Mouse (Mus musculus) midbrain, postnatal 0 days (tissue): ENCODE results near the gene Pphln1. TPM values are rescaled to one million over a fixed set of nuclear protein-coding genes. Genes with fewer than 3 reads are reported as not detected.
A peak's percentile ranks its signal among the peaks of the same experiment; 100 is the strongest.

Source experiments
- ATAC-seq: fragments of 200-750 bp; cut with Nextera tagmentation; 2 replicates; pipeline ENCODE4 v1.8.0; 2017; ENCODE audit warnings: moderate number of reproducible peaks, mild to moderate bottlenecking, moderate TSS enrichment, moderate library complexity; ENCODE audit not compliant: low FRiP score
- DNase-seq: peaks from one replicate; pipeline ENCODE4 v3.0.0-alpha.2; 2015; ENCODE audit warnings: low spot score
- H3K27ac ChIP-seq: fragments of 300-500 bp; sonication (generic); 2 replicates; pipeline ENCODE4 v1.5.1; 2014; ENCODE audit warnings: low read depth, mild to moderate bottlenecking, low read length, mixed read lengths
- H3K27me3 ChIP-seq: fragments of 300-500 bp; sonication (generic); 2 replicates; pipeline ENCODE4 v1.6.1; 2014; ENCODE audit warnings: low read length, control low read depth, mixed read lengths; ENCODE audit not compliant: insufficient read depth
- H3K36me3 ChIP-seq: fragments of 300-500 bp; sonication (generic); 2 replicates; pipeline ENCODE4 v1.6.1; 2014; ENCODE audit warnings: low read length, control low read depth, mixed read lengths; ENCODE audit not compliant: insufficient read depth
- H3K4me1 ChIP-seq: fragments of 300-500 bp; sonication (generic); 2 replicates; pipeline ENCODE4 v1.6.1; 2014; ENCODE audit warnings: mild to moderate bottlenecking, control low read depth, antibody characterized with exemption, low read length, mixed read lengths; ENCODE audit not compliant: insufficient read depth
- H3K4me2 ChIP-seq: fragments of 300-500 bp; sonication (generic); 2 replicates; pipeline ENCODE4 v1.6.1; 2014; ENCODE audit warnings: low read depth, mild to moderate bottlenecking, low read length, mixed read lengths; ENCODE audit not compliant: poor library complexity, severe bottlenecking
- H3K4me3 ChIP-seq: fragments of 300-500 bp; sonication (generic); 2 replicates; pipeline ENCODE4 v1.5.1; 2014; ENCODE audit warnings: low read depth, mild to moderate bottlenecking, low read length, moderate library complexity
- H3K9ac ChIP-seq: fragments of 300-500 bp; sonication (generic); replicated peaks from 2 replicates; pipeline ENCODE4 v1.6.1; 2014; ENCODE audit warnings: mild to moderate bottlenecking, low read length, moderate library complexity, mixed read lengths; ENCODE audit not compliant: poor library complexity, severe bottlenecking
- H3K9me3 ChIP-seq: fragments of 300-500 bp; sonication (generic); 2 replicates; pipeline ENCODE4 v1.6.1; 2016; ENCODE audit warnings: low read length, control low read depth
- CTCF ChIP-seq: IDR thresholded peaks from 2 replicates; pipeline ENCODE4 v1.5.1; 2016; ENCODE audit warnings: antibody characterized with exemption, mild to moderate bottlenecking
- WGBS: fragments of 180-500 bp; shearing (Covaris S2); extraction: QIAGEN DNeasy Blood & Tissue Kit; methylation state at CpG from one replicate; pipeline ENCODE4 v1.1.7; 2014; 5-methylcytosine and 5-hydroxymethylcytosine counted together
- polyA plus RNA-seq: library from polyadenylated mRNA; unstranded; fragments of >200 nt; fragmentation: Nextera tagmentation; extraction: Ambion mirVana; gene quantifications from 2 replicates; pipeline ENCODE4 v1.2.1, GENCODE M21; 2015
- total RNA-seq: library from RNA; depleted of rRNA; stranded (reverse); fragments of >200 nt; gene quantifications from 2 replicates; pipeline ENCODE4 v1.2.3, GENCODE M21; 2014

Gene Pphln1
- total and polyA plus RNA-seq, 2 experiments from 2014 or later: 19.7 to 35.2 TPM

GRCm38 (mm10) chr15:93478676-93479075, 80.5 kb downstream of the Pphln1 start:
- no peak overlapping the region for H3K9ac ChIP-seq
- no peak overlapping the region for H3K4me2 ChIP-seq
- H3K4me1 ChIP-seq: no peaks in the 10 kb centered on the region
- no peak for DNase-seq
- H3K4me3 ChIP-seq: no peak overlapping the region
- no peaks in the 10 kb centered on the region for H3K36me3 ChIP-seq
- WGBS: 71% methylated on average over 3 of the region's 3 CpGs
- H3K9me3 ChIP-seq: no peaks in the 10 kb centered on the region
- H3K27me3 ChIP-seq: no peaks in the 10 kb centered on the region
- H3K27ac ChIP-seq: no peak overlapping the region
- TF ChIP-seq CTCF: peak; percentile 55
- no peak for ATAC-seq

GRCm38 (mm10) chr15:93479445-93479844, 81.3 kb downstream of the Pphln1 start:
- no peak for ATAC-seq
- Histone ChIP-seq H3K27me3 (no peaks in the 10 kb centered on the region), H3K9ac (no peak overlapping the region), H3K9me3 (no peaks in the 10 kb centered on the region), H3K27ac (no peak overlapping the region), H3K36me3 (no peaks in the 10 kb centered on the region), H3K4me3 (no peak overlapping the region), H3K4me2 (no peak overlapping the region), H3K4me1 (no peaks in the 10 kb centered on the region)
- no peak for TF ChIP-seq CTCF
- WGBS: 31% methylated on average over 4 of the region's 4 CpGs
- peak; percentile 22 for DNase-seq

- Histone ChIP-seq H3K36me3 (no peaks in the 10 kb centered on the region), H3K4me3 (no peak overlapping the region), H3K9ac (no peak overlapping the region), H3K4me2 (no peak overlapping the region), H3K4me1 (no peaks in the 10 kb centered on the region), H3K27ac (no peak overlapping the region), H3K27me3 (no peaks in the 10 kb centered on the region), H3K9me3 (no peaks in the 10 kb centered on the region)
- ATAC-seq (no peak), DNase-seq (no peak)
- TF ChIP-seq CTCF: no peak
- 86% methylated on average over 10 of the region's 10 CpGs for WGBS
Measured at GRCm38 (mm10) chr15:93481112-93481511, 83.0 kb downstream of the Pphln1 start.

GRCm38 (mm10) chr15:93484261-93484710, 86.1 kb downstream of the Pphln1 start:
- no peaks in the 10 kb centered on the region for H3K4me1 ChIP-seq
- WGBS: 75% methylated on average over 7 of the region's 7 CpGs
- no peak for ATAC-seq

GRCm38 (mm10) chr15:93485252-93485651, 87.1 kb downstream of the Pphln1 start:
- Histone ChIP-seq H3K9me3 (no peaks in the 10 kb centered on the region), H3K27ac (no peak overlapping the region), H3K4me3 (no peak overlapping the region), H3K9ac (no peak overlapping the region), H3K4me1 (no peaks in the 10 kb centered on the region), H3K4me2 (no peak overlapping the region), H3K36me3 (no peaks in the 10 kb centered on the region), H3K27me3 (no peaks in the 10 kb centered on the region)
- no peak for TF ChIP-seq CTCF
- 76% methylated on average over 3 of the region's 3 CpGs for WGBS
- ATAC-seq: no peak
- no peak for DNase-seq

More at GRCm38 (mm10) chr15:93484261-93484710, 86.1 kb downstream of the Pphln1 start:
- peak; percentile 36 for TF ChIP-seq CTCF
- Histone ChIP-seq H3K4me3 (no peak overlapping the region), H3K4me2 (no peak overlapping the region), H3K27ac (no peak overlapping the region), H3K9ac (no peak overlapping the region), H3K36me3 (no peaks in the 10 kb centered on the region), H3K9me3 (no peaks in the 10 kb centered on the region), H3K27me3 (no peaks in the 10 kb centered on the region)
- DNase-seq: no peak

GRCm38 (mm10) chr15:93486066-93486465, 87.9 kb downstream of the Pphln1 start:
- Histone ChIP-seq H3K27ac (no peak overlapping the region), H3K27me3 (no peaks in the 10 kb centered on the region), H3K4me3 (no peak overlapping the region), H3K4me2 (no peak overlapping the region), H3K9me3 (no peaks in the 10 kb centered on the region), H3K36me3 (no peaks in the 10 kb centered on the region), H3K9ac (no peak overlapping the region), H3K4me1 (no peaks in the 10 kb centered on the region)
- ATAC-seq: no peak
- no peak for DNase-seq
- WGBS: 86% methylated on average over 7 of the region's 7 CpGs
- no peak for TF ChIP-seq CTCF
